Mouse (Mus musculus): Measurements from ENCODE around the gene Icos.

The Icos gene

GRCm38 (mm10) chr1:60962095-60962494 lies 15.6 kb upstream of the Icos start:
- no peak for DNase-seq (ENCODE audit: low read depth, low spot score)

GRCm38 (mm10) chr1:60967521-60967920 lies 10.2 kb upstream of the Icos start:
- no peak for DNase-seq (ENCODE audit: low read depth, low spot score)

GRCm38 (mm10) chr1:60970846-60971245 lies 6.9 kb upstream of the Icos start:
- DNase-seq (ENCODE audit: low read depth, low spot score), result no peak

DNA sequence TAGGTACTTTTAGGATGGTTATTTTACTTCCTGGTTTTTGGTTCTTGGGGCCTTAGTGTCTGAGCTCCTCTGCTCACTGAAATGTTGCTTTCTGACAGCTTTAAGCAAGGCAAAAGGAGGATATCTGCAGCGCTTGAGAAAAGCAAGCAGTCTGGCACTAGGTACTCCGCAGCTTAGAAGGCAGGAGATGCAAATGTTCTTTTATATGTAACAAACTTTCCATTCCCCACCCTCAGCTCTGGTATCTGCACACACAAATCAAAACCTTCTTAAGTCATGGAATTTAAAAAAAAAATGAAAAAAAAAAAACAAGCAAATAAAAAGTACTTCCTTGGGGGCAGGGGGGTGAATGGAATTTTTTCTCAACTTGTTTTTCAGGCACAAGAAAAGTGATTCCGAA lies 3.5 kb upstream of the Icos start:
- DNase-seq (ENCODE audit: low read depth, low spot score), result no peak

DNA sequence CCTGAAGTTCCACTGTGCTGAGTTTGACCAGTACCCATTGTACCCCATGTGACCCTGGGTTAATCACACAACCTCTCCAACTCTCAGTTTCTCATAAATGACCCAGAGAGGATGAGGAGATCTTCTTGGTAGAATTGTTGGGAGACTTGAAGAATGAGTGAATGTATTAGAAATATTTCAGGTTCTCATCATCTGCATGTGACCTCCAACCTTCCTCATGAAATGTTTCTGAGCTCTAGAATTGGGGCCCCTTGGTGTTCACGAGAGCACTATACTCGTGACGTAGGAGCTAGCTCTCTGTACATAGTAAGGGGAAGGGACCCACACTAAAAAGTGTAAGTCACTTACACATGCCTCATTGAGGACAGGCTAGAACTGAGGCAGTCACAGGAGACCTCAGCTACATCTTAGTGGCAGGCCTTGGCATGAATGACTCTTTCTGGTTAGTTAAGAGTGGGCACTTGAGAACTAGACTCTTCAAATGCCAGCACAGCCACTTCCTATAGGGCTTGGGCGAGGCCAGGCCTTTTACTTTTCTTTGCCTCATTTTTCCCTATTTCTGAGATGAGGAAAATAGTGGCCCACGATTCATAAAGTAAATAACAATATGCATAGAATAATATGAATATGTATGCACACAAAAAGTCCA lies 2.0 kb upstream of the Icos start:
- no peak for DNase-seq (ENCODE audit: low read depth, low spot score)

- no peak for DNase-seq (ENCODE audit: low read depth, low spot score)
Measured at GRCm38 (mm10) chr1:60979126-60979842, 1.6 kb downstream of the Icos start.

GRCm38 (mm10) chr1:60979843-60980235 lies 2.1 kb downstream of the Icos start:
- no peak for DNase-seq (ENCODE audit: low read depth, low spot score)

DNA sequence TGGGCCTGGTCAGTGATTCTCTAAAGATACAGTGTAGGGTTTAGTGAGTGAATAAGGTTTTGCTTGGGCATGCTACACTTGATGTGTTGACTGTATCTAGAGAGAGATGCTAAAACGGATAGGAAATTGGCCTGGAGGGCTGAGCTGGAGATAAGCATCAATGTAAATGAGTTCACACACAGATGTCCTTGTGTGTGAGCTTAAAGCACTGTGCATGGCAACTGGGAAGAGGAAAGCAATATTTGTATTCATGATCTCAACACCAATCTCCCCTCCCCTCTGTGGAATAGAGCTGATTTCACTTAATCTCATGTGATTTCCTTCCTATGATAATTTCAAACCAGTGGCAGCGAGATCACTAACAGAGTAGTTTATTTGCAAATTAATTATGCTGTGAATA lies 7.3 kb downstream of the Icos start:
- no peak for DNase-seq (ENCODE audit: low read depth, low spot score)

DNA sequence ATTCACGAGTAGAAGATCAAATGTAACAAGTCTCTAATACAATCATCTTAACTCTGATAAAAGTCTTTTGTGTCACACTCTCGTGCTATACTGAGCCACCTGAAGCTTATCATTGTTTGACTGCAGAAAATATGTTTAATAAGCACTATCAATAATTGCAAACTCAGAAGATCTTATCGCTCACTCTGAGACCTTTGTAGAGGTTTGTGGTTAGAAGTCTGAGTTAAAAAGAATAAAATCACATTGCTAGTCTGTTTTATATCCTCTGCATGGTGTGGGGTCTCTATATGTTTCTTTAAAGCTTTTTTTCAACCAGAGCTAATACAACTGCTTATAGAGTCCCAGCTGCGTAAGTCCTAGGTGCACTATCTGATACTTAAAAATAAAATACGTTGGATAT lies 8.4 kb downstream of the Icos start:
- no peak for DNase-seq (ENCODE audit: low read depth, low spot score)

DNA sequence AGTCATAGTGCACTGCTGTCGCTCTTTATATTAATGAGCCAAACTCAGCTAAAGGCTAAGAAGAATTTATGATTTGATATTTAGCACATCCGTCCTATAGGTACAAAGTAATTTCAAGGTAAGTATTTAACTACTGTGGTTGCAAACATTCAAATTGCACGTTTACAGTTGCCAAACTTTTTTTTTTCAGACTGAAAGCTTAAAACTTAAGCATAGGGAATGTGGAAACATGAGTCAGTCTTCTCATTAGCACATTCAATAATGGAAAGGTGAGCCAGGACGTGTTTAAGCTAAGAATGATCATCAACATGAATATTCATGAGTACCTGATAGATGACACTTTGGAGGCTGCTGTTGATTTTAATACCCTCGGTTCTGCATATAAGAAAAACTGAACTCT lies 11.4 kb downstream of the Icos start:
- DNase-seq (ENCODE audit: low read depth, low spot score), result no peak

- DNase-seq (ENCODE audit: low read depth, low spot score), result no peak
Measured at GRCm38 (mm10) chr1:60990305-60990704, 12.6 kb downstream of the Icos start.

GRCm38 (mm10) chr1:60998008-60998557 lies 20.4 kb downstream of the Icos start:
- no peak for DNase-seq (ENCODE audit: low read depth, low spot score)

GRCm38 (mm10) chr1:60998689-60999088 lies 21.0 kb downstream of the Icos start:
- no peak for DNase-seq (ENCODE audit: low read depth, low spot score)

- DNase-seq (ENCODE audit: low read depth, low spot score), result no peak
Measured at GRCm38 (mm10) chr1:61001786-61002354, 24.1 kb downstream of the Icos start.

- DNase-seq (ENCODE audit: low read depth, low spot score), result no peak
Measured at GRCm38 (mm10) chr1:61006229-61006628, 28.5 kb downstream of the Icos start.

- DNase-seq (ENCODE audit: low read depth, low spot score), result no peak
Measured at GRCm38 (mm10) chr1:61007516-61007915, 29.8 kb downstream of the Icos start.

DNA sequence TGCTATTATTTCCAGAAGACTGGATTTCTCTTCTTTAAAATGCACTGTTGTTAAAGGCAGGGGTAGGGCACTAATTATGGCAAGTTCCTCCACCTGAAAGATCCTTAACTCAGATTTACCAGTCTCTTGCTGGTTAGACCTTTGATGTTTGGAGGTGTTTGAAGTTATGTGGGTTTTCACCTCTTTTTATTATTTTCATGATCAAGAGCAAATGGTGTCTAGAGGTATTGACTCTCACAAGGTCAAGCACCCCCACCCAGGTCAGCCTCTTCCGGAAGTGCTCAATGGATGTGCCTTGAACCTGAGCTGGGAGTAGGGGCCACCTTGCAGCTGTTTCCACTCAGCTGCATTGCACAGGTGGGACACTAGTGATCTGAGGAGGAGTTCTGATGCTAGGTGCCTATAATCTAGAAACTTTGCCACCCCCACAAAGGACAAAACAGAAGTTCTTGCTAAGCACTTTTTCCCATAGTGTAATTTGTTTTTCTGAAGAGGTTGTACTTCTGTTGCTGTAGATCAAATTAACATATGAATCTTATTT lies 38.9 kb downstream of the Icos start:
- DNase-seq (ENCODE audit: low read depth, low spot score), result no peak

DNA sequence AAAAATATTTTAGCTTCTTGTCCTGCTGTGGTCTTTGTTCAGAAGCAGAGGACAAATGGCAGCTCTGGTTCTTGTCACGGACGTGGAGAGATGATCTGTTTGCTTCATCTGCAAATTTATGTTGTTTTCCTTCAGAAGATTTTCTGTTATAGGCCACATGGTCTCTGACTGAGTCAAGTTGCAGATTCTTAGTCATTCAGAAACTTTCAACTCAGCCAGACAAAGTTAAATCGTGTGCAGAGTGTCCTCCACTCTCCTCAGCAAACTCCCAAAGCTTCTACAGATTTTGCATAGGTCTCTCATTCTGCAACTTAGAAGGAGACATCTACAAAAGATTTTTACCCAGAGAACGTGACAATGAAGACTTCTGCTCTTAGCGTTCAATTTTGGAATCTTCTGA lies 49.0 kb downstream of the Icos start:
- no peak for DNase-seq (ENCODE audit: low read depth, low spot score)

GRCm38 (mm10) chr1:61027519-61027918 lies 49.8 kb downstream of the Icos start:
- DNase-seq (ENCODE audit: low read depth, low spot score), result no peak

DNA sequence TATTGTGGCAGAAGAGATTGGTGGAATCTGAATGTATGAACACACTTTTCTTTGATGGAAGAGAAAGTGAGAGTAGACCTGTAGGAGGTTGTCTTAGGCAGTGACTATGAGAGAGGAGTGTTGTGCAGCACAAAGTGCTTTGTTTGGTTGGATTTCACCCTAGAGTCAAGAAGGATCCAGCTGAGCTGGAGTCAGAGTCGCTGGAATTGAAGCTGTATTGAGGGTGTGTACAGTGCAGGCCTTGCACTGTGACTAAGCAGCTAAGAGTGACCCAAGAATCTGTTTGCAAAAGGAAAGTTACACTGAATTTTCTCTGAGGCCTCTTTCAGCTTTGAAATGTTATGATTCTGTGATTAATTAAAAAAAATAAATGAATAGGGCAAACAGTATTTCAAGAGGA lies 52.2 kb downstream of the Icos start:
- no peak for DNase-seq (ENCODE audit: low read depth, low spot score)

DNA sequence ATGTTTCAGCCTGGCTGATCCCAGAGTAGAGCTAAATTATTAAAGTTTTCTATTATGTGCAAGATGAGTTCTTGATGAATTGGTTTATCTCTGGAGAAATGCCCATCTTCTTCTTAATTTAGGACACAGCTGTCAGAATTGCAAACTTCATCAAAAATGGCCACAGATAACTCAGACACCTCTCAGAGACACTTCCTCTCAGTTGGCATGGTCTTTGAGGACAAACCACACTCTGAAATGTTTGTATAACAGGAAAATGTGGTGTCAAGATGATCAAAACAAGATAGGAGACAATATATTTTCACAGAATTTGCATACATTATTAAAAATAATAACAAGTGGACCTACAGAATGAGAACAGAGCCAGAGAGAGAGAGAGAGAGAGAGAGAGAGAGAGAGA lies 52.8 kb downstream of the Icos start:
- DNase-seq (ENCODE audit: low read depth, low spot score), result no peak

GRCm38 (mm10) chr1:61035270-61035669 lies 57.5 kb downstream of the Icos start:
- DNase-seq (ENCODE audit: low read depth, low spot score), result no peak

GRCm38 (mm10) chr1:61038223-61038622 lies 60.5 kb downstream of the Icos start:
- no peak for DNase-seq (ENCODE audit: low read depth, low spot score)
